Mouse (Mus musculus) granulocyte monocyte progenitor cell, adult 5-6 weeks (primary cell): ENCODE measurements at regions not wholly inside any gene's neighbourhood (a gene's known extent, or its start where the extent isn't known, plus 50 kb on each side); places are given as distances from the start of the nearest gene placed in this dataset.

Experiments used
- ATAC-seq: replicated peaks from 2 replicates; pipeline ENCODE4 v1.8.0; 2016; ENCODE audit warnings: mild to moderate bottlenecking, moderate TSS enrichment, inconsistent platforms; ENCODE audit not compliant: poor library complexity, severe bottlenecking

DNA sequence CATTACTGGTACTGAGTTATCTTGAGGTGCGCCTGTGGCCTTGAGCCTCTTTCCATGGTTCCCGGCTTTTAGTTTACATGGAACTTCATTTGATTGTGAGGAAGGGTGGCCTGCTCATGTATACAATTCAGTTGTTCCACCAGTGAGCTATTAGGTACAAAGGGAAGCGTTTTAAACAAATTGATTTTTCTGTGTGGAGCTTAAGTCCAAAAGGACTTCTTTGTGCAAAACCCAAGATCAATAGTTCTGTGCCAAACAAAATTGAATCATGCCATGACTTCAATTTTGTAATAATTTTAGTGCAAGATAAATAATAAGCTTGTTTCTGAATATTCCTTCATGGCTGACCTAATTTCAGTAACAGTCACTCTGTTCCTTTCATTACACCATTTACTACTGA is 674.3 kb upstream of the Adgrl2 start:
- no peak for ATAC-seq

DNA sequence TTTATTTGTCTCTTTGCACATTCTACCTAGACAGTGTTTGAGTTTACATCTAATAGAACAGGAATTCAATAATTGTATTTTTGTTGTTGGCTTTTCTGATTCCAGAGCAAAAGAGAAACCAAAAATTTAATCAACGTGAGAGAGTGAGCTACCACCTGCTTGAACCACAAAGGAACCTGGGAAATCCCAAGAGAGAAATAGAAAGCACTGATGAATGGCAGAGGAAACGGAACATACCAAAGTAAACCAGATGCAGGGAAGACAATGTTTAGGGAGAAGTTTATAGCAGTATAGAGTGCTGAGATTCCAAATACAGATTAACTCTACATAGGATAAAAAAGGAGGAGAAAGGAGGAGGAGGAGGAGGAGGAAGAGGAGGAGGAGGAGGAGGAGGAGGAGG is 648.0 kb upstream of the Adgrl2 start:
- no peak for ATAC-seq

DNA sequence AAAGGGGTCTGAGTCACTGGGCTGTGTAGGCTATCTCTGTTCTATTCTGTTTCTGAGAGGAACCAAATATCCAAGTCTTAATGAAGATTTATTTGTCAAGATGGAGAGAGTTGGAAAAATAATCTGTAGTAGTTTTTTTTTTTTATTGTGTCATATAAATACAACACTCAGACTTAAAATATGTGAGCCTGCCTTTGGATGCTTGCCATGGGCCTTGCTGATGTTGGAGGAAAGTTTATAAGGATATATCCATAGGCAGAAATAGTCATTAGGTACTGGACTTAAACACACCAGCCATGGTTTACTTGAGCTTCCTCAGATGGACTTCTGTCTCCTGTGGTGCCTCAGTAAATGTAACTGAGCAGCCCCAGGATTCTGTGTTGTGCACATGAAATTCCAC is 635.8 kb upstream of the Adgrl2 start:
- no peak for ATAC-seq

DNA sequence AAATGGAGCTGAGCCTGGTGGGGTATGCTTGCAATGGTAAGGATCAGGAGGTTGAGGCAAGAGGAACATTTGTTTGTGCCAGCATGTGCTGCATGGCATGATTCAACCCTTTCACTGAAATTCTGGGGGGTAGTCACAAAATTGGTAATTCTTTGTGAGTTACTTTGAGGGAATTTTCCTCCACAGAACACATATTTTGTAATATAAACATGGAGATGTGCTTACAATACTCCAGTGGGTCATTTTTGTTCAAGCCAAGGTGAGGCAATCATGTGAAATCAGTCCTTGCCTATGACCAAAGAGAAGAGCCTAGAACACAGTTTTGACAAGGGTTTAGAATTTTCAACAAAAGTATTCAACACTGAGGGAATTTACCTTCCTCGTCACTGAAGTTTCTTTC is 635.1 kb upstream of the Adgrl2 start:
- no peak for ATAC-seq

DNA sequence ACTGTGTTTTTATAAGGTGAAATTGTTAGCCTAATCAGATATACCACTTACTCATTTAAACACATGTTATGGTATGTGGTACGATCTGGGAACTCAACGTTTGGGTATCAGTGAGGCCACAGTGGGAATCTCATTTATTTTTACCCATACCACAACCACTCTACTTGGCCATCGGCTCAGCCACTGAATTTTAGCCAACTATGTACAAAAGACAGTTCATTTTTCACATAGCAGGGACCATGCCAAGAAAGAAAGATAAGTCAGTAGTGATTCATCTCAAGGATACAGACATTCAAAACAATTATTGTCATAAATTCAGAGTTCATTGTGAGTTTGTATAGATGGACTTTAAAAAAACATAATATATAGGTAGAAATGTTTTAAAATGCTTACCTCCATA is 634.7 kb upstream of the Adgrl2 start:
- ATAC-seq: no peak

DNA sequence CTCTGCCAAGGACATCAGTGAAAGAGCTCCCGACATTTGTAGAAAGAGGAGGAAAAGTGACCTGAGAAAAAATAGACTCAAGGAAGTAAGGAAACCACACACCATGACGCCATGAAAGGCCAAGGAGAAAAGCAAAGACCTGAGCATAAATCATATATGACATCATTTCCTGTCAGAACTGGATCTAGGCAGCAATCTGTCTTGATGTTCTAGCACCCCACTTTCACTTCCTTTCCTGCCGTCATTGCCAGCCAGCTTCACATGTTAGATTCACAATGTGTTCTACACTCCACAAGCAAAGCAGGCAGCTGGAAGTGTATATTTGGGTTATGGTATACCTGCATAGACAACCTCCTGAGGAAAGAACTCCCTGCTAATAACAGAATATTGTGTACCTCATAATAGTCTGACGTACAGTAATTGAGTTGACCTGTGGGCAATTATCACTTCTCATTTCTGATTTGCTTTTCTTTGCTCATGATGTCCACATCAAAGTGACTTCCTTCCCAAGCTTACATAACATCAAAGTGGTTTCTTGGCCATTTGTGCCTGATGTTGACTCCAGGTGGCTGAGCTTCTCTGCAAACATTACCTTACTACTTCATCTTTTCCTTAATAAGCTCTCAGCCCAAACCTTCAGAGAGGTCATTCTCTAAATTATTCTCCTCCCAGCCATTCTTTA is 633.6 kb upstream of the Adgrl2 start:
- ATAC-seq: peak; percentile 95

DNA sequence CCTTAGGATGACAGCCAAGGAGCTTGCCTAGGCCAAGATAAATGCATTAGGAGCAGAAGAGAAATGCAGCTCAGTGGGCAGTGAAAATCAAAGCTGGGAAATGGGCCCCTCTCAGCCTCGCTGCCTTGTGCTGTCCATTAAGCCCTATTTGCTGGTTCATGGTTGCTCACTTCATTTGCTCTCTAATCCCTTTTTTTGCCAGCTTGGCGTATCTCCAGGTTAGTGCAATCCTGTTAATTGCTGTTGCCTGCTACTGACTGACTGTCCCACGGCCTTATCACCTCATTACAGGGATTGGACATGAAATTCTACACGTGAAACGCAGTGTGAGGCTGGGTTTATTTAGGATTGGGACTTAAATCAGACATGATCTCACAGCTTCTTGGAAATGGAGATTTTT is 613.5 kb upstream of the Adgrl2 start:
- no peak for ATAC-seq

DNA sequence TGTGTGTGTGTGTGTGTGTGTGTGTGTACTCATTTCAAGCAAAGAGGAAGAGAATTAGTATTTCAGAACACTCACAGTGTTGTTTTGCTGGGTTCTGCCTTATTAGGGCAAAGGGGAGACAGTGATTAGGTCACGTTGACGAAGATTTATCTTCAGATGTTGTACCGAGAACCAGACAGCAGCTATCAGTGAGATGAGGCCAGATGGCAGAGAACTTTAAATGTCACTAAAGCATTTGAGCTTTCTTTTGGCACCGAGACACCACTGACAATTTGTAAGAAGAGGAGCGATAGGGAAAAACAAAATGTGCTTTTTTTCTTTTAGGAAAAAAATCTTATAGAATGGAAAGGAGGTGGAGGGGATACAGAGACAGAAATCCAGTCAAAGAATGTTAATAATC is 610.9 kb upstream of the Adgrl2 start:
- no peak for ATAC-seq

DNA sequence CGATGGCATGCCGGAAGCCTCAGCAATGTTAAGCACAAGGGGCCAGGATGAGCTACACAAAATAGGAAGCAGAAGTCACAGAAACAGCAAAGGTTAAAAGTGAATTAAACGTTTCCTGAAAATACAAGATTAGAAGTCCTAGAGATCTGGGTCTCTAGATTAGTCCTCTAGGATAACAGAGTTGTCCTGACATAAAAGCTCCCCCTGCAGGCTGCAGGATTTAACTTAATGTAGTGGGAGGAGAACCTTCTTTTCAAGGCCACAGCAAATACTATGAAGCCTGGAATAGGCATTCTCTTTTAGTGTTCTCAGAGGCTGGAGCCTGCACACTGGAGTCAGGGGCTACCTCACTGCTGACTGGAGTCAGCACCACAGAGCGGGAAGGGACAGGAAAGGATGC is 604.1 kb upstream of the Adgrl2 start:
- peak; percentile 33; the same call in 1 of the 2 replicates for ATAC-seq

DNA sequence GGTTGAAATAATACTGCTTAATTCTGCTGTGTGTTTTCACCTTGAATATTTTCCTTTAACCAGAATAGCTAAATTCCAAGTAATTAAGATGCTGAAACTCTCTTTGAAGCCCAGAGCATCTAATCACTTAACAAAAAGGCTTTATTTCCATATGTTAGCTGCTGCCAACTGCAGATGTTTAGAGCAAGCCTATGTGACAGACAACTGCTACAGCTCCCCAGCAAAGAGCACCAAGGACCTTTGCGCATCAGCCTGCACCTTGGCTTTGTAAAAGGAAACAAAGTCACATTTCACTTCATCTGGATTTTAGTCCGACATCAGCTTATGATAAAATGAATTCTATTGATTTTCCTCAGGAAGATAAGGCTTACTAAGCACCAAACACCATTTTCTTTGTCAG is 595.4 kb upstream of the Adgrl2 start:
- no peak for ATAC-seq

DNA sequence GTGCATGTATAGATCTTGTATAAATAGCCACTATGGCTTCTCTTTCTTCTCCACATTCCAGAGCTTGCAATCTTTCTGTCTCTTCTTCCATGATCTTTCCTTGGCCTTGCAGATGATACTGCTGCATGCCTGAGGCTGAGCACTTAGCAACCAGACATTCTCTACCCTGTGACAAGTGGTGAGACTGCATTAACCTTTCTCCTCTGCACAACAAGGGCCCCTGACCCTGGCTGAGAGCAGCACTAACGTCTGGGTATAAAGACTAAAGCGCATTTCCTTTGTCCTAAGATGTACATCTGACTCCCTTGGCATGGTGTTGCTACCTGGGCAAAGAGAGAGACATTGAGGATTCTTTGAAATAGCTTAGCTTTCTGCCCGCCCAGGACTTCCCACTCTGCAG is 590.8 kb upstream of the Adgrl2 start:
- no peak for ATAC-seq

DNA sequence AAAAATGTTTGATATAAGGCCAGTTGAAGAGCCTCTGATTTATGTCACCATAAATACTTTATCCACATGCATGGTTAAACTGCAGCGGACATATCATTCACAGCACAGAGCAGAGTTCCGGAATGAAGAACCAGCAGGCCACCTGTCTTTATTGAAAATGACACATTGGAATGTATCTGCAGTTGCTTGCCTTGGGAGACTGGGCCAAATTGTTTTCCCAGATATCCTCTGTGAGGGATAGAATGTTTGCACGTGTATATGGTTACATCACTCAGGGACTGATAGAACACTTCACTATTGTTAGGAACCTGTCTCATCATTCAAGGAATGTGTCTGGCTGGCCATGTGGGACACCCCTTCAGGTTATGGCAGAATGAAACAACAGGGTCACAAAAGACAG is 585.3 kb upstream of the Adgrl2 start:
- no peak for ATAC-seq

DNA sequence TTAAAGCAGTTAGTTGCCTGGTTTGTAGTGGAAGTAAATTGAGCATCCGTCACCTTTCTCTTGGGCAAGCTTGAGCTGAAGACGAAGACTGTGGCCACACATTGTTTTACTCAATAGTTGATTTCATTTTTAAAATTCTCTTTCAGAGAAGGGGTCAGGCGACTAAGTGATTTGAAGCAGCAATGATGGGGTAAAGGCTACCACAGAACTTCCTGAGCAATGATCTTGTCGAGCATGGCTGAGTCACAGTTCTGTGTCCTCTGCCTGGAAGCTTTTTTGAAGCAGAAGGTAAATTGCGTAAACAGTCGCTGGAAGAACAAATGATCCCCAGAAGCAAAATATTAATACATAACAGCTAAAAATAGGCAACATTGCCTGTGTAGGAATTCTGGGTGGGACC is 576.5 kb upstream of the Adgrl2 start:
- ATAC-seq: peak; percentile 56

DNA sequence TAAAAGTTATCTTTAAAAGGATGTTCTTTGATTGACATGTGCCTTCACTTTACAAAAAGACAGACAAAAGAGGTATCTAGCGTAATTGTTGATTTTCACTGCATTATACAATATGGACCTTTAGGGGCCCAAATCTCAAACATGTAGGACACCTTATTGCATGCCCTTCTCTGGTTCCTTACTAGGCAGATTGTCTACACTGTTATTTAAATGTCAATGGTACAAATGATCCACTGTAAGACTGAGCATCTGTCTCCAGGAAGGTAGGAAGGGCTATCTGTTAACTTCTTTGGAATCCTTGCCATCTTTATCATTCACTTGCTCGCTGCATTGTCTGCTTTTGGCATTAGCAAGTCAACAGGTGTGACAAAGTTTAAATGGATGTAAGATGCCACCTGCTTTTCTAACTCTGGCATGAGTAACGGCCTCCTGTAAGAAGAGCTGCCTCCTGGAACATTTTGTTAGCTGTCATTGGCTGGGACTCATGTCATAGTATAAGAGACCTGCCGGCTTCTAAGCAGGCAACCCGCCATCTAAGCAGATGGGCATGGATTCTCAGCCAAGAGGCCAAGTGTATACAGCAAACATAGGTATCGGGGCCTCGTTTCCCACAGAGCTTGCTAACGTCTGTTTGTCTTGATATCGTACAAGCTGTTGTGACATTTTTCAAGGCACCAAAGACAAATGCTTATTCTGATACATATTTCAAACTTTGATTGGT is 560.0 kb upstream of the Adgrl2 start:
- no peak for ATAC-seq

DNA sequence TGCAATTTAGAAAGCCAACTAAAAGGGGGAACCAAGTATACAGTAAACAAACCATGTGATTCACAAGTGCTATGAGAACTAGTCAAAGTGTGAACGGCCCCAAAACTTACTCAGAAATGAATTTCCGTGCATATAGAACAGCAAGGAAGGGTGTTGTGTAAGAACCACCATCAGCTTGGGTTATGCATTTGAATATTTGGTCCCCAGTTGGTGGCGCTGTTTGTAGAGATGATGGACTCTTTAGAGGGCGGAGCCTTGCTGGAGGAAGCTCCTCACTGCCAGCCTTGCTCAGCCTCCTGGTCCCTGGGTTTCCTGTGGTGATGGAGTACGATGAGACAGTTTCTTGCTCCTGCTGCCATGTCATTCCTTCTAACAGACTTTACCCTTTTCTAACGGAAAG is 556.7 kb upstream of the Adgrl2 start:
- peak; percentile 98 for ATAC-seq

DNA sequence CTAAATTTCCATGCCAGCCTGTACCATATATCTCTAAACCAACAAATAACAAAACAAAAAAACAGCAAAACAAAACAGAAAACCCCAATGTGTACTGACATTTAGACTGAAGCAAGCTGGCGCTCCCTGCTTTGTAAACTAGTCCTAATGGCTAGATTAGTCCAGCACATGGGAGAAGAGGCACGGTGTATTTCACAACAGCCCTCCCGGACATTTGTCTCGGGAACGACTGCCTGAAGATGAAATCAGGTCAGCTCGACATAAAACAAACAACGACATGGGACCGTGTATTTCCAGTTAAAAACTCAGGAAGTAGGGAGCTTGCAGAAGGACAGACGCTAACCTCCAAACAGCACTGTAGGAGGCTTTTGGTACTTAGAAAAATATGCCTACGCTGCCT is 555.9 kb upstream of the Adgrl2 start:
- ATAC-seq: no peak

DNA sequence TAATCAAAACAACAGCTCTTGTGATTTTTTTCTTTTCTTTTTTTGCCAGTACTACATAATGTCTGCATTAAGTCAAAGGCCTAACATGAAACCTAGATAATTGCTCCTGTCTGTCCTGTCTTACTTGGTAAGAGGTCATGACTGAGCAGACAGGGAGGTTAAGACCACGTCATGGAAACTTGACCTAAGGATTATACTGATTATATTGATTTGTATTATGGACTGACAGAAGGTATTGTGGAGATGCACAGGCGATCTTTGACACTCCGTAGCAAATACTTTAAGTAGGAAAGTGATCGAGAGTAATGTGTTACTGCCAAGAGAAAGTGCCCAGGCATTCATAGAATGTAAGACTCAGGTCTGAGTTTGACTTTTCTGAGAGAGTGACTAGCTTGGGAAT is 543.8 kb upstream of the Adgrl2 start:
- no peak for ATAC-seq

DNA sequence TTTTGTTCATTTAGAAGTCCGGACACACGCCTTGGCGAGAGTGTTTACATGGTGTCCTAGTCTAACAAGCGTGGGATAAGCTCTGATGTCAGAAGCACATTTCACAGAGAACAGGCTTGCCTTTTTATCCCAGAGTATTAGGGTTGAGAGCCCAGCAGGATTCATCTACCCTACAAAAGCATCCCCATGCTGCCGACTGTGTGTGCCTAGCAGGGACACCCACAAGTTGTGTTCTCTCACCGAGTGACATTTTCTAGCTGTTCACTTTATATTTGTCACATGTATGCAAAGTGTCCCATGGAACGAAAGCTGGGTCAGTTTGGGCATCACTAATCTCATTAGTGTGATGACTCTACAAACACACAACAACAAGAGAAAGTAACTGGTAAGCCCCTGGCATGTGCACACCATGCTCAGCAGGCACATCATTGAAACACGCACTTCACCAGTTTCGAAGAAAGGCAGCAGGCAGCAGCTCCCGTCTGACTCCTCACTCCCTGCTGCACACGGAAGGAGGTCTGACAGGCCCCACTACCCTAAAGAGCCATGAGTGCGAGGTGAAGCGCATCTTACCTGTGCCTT is 539.8 kb upstream of the Adgrl2 start:
- no peak for ATAC-seq

DNA sequence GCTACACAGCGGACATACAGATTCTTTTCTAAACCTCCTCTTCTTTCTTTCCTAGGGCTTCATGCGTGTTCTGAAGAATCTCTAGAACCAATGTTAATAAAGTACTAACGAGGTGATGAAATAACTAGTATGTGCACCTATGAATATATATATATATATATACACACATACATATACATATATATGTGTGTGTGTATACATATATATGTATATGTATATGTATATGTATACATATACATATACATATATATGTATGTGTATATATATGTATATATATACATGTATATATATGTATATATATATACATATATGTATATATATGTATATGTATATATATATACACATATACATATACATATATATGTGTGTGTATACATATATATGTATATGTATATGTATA is 536.2 kb upstream of the Adgrl2 start:
- ATAC-seq: no peak

DNA sequence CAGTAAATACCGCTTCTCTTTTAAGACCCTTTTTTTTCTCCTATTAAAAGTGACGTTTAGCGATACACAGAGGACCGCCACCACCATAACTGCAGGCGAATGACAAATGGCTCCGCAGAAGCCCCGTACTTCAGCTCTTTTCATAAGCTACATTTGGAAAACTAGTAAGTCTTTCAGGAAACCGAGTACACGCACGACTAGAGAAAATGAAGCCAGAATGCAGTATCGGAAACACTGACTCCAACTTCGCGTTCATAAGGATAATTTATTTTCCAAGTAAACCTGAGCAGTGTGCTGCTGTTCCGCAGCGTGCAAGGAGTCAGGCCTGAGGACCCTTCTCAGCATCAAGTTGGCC is 529.2 kb upstream of the Adgrl2 start:
- ATAC-seq: no peak

DNA sequence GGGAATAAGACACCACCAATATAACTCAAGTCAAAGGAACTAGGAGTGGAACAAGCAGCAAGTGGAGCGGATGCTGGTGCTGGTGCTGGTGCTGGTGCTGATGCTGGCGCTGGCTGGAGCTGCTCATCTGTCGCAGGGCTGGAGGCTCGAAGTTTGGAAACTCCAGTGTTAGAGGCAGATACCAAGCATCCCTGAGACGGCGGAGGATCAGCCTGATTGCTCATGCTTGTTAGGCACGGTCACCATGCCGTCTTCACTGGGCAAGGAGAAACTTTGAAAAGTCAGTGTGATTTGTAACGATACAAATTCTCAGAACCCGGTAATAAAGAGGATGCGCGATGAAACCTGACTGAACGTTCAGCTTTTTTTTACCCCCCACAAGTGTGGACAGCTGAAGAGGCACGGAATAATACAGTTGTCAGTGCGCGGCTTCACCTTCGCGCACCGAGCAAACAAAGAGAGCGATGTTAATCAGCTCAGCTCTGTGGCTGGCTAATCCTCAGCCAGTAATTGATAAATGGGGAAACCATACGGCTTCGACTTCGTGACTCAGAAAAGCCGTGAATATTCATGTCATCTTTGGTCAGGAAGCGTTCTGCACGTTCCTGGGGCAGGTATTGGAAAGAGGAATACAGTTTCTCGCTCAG is 528.7 kb upstream of the Adgrl2 start:
- ATAC-seq: peak; percentile 53

DNA sequence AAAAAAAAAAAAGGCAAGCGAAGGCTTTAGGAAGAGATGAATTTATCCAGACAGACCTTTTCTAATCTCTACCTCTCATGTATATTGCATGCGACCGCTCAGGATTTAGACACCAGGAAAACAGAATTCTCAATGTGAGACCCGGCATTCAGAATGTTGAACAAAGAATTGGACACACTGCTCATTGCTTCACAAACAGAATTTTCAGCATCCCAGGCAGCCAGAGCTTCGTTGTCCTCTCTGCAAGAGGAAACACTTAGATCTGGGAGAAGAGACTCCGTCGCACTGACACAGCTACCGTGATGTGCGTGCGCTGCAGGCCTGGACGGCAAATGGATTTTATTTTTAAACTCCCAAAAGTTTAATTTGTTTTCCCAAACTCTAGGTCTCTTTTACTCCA is 527.2 kb upstream of the Adgrl2 start:
- no peak for ATAC-seq
